Mouse (Mus musculus) cortical plate, adult 2 months (tissue): ENCODE data around the gene Smc1a.

Experiments used
- CTCF ChIP-seq: fragments of 200-500 bp; IDR thresholded peaks from 2 replicates; pipeline ENCODE4 v1.5.1; 2011; ENCODE audit warnings: mild to moderate bottlenecking, control low read depth, low read length; ENCODE audit not compliant: insufficient read depth; ENCODE audit errors: extremely low read depth
- POLR2A ChIP-seq: fragments of 200-500 bp; IDR thresholded peaks from 2 replicates; pipeline ENCODE4 v1.6.1; 2011; ENCODE audit warnings: mild to moderate bottlenecking, low read length, control low read depth; ENCODE audit not compliant: insufficient read depth; ENCODE audit errors: extremely low read depth

DNA sequence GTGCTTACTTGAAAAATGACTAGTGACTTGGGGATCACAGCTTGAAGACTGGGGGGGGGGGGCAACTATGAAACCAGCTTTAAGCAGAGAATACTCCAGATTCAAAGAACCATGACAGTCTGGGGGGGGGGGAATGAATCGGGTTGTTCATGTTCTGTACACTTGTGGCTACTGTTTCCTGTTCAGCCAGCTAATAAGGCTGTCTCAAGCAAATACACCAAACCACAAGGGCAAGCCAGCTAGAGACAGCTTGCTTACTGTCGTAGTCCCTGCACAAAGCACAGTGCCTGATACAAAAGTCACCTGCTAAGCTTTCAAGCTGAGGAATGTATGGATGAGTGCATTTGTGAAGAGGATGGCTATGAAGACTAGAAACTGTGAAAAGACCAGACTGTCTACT is 49.4 kb downstream of the Smc1a start:
- TF ChIP-seq CTCF (no peak), POLR2A (no peak)
